Mouse (Mus musculus): ENCODE measurements at regions not wholly inside any gene's neighbourhood (a gene's known extent, or its start where the extent isn't known, plus 50 kb on each side); places are given as distances from the start of the nearest gene placed in this dataset.

GRCm38 (mm10) chr1:88839407-88839976 is 137.5 kb upstream of the Arl4c start:
- TF ChIP-seq MYOD1 (IDR thresholded peaks at IDR 0.05; ENCODE audit: control insufficient read depth, insufficient read length, low read depth) (no peak), MAX (IDR thresholded peaks at IDR 0.05) (no peak), CEBPB (IDR thresholded peaks at IDR 0.05; ENCODE audit: low read depth) (no peak), MYOG (IDR thresholded peaks at IDR 0.05; ENCODE audit: control insufficient read depth, extremely low read depth, insufficient read length) (no peak), CTCF (IDR thresholded peaks at IDR 0.05; ENCODE audit: control insufficient read depth, insufficient read depth, insufficient read length) (no peak), FOSL1 (IDR thresholded peaks at IDR 0.05; ENCODE audit: insufficient read depth, low read length, poor library complexity, severe bottlenecking) (no peak), USF1 (IDR thresholded peaks at IDR 0.05; ENCODE audit: low read depth) (no peak)
- Histone ChIP-seq H3ac (ENCODE audit: control insufficient read depth, insufficient read length, low read depth) (no peak overlapping the region), H3K27me3 (ENCODE audit: control insufficient read depth, insufficient read depth, insufficient read length) (no peaks in the 10 kb centered on the region), H3K36me3 (ENCODE audit: control insufficient read depth, insufficient read depth) (no peaks in the 10 kb centered on the region), H3K79me3 (ENCODE audit: low read depth) (no peaks in the 10 kb centered on the region), H3K79me2 (ENCODE audit: control insufficient read depth, insufficient read depth) (no peaks in the 10 kb centered on the region), H3K4me3 (ENCODE audit: insufficient read depth, poor library complexity, severe bottlenecking) (no peak overlapping the region)

GRCm38 (mm10) chr1:88839977-88840628 is 138.1 kb upstream of the Arl4c start:
- H3K36me3 ChIP-seq (ENCODE audit: control insufficient read depth, insufficient read depth): no peaks in the 10 kb centered on the region
- no peaks in the 10 kb centered on the region for H3K79me2 ChIP-seq (ENCODE audit: control insufficient read depth, insufficient read depth)
- no peaks in the 10 kb centered on the region for H3K79me3 ChIP-seq (ENCODE audit: low read depth)
- TF ChIP-seq MYOD1 (IDR thresholded peaks at IDR 0.05; ENCODE audit: control insufficient read depth, insufficient read length, low read depth) (no peak), MYOG (IDR thresholded peaks at IDR 0.05; ENCODE audit: control insufficient read depth, extremely low read depth, insufficient read length) (no peak), USF1 (IDR thresholded peaks at IDR 0.05; ENCODE audit: low read depth) (no peak), FOSL1 (IDR thresholded peaks at IDR 0.05; ENCODE audit: insufficient read depth, low read length, poor library complexity, severe bottlenecking) (no peak)
- H3K4me3 ChIP-seq (ENCODE audit: insufficient read depth, poor library complexity, severe bottlenecking): no peak overlapping the region
- no peak overlapping the region for H3ac ChIP-seq (ENCODE audit: control insufficient read depth, insufficient read length, low read depth)
- H3K27me3 ChIP-seq (ENCODE audit: control insufficient read depth, insufficient read depth, insufficient read length): no peaks in the 10 kb centered on the region

GRCm38 (mm10) chr1:88840991-88841592 is 139.1 kb upstream of the Arl4c start:
- Histone ChIP-seq H3ac (ENCODE audit: control insufficient read depth, insufficient read length, low read depth) (no peak overlapping the region), H3K36me3 (ENCODE audit: control insufficient read depth, insufficient read depth) (no peaks in the 10 kb centered on the region), H3K27me3 (ENCODE audit: control insufficient read depth, insufficient read depth, insufficient read length) (no peaks in the 10 kb centered on the region), H3K4me3 (ENCODE audit: insufficient read depth, poor library complexity, severe bottlenecking) (no peak overlapping the region), H3K79me2 (ENCODE audit: control insufficient read depth, insufficient read depth) (no peaks in the 10 kb centered on the region), H3K79me3 (ENCODE audit: low read depth) (no peaks in the 10 kb centered on the region)
- no peak for TF ChIP-seq FOSL1 (IDR thresholded peaks at IDR 0.05; ENCODE audit: insufficient read depth, low read length, poor library complexity, severe bottlenecking)

- no peak for TF ChIP-seq CEBPB (IDR thresholded peaks at IDR 0.05; ENCODE audit: low read depth)
- no peak for TF ChIP-seq USF1 (IDR thresholded peaks at IDR 0.05; ENCODE audit: low read depth)
- TF ChIP-seq CTCF (IDR thresholded peaks at IDR 0.05; ENCODE audit: control insufficient read depth, insufficient read depth, insufficient read length): no peak
- TF ChIP-seq MAX (IDR thresholded peaks at IDR 0.05): no peak
- no peak for TF ChIP-seq FOSL1 (IDR thresholded peaks at IDR 0.05; ENCODE audit: insufficient read depth, low read length, poor library complexity, severe bottlenecking)
- TF ChIP-seq MYOG (IDR thresholded peaks at IDR 0.05; ENCODE audit: control insufficient read depth, extremely low read depth, insufficient read length): no peak
- TF ChIP-seq MYOD1 (IDR thresholded peaks at IDR 0.05; ENCODE audit: control insufficient read depth, insufficient read length, low read depth): no peak
- no peak overlapping the region for H3ac ChIP-seq (ENCODE audit: control insufficient read depth, insufficient read length, low read depth)
Observed at GRCm38 (mm10) chr1:88847333-88848091, 145.5 kb upstream of the Arl4c start.

GRCm38 (mm10) chr1:88848246-88848645 is 146.2 kb upstream of the Arl4c start:
- TF ChIP-seq CTCF (IDR thresholded peaks at IDR 0.05; ENCODE audit: control insufficient read depth, insufficient read depth, insufficient read length) (no peak), FOSL1 (IDR thresholded peaks at IDR 0.05; ENCODE audit: insufficient read depth, low read length, poor library complexity, severe bottlenecking) (no peak), MYOG (IDR thresholded peaks at IDR 0.05; ENCODE audit: control insufficient read depth, extremely low read depth, insufficient read length) (no peak), USF1 (IDR thresholded peaks at IDR 0.05; ENCODE audit: low read depth) (no peak), MAX (IDR thresholded peaks at IDR 0.05) (no peak), MYOD1 (IDR thresholded peaks at IDR 0.05; ENCODE audit: control insufficient read depth, insufficient read length, low read depth) (no peak), CEBPB (IDR thresholded peaks at IDR 0.05; ENCODE audit: low read depth) (no peak)
- Histone ChIP-seq H3K27me3 (ENCODE audit: control insufficient read depth, insufficient read depth, insufficient read length) (no peaks in the 10 kb centered on the region), H3K79me2 (ENCODE audit: control insufficient read depth, insufficient read depth) (no peaks in the 10 kb centered on the region), H3K36me3 (ENCODE audit: control insufficient read depth, insufficient read depth) (no peaks in the 10 kb centered on the region), H3ac (ENCODE audit: control insufficient read depth, insufficient read length, low read depth) (no peak overlapping the region), H3K79me3 (ENCODE audit: low read depth) (no peaks in the 10 kb centered on the region), H3K4me3 (ENCODE audit: insufficient read depth, poor library complexity, severe bottlenecking) (no peak overlapping the region)

More at GRCm38 (mm10) chr1:88847333-88848091, 145.5 kb upstream of the Arl4c start:
- H3K79me2 ChIP-seq (ENCODE audit: control insufficient read depth, insufficient read depth): no peaks in the 10 kb centered on the region
- H3K4me3 ChIP-seq (ENCODE audit: insufficient read depth, poor library complexity, severe bottlenecking): no peak overlapping the region
- H3K27me3 ChIP-seq (ENCODE audit: control insufficient read depth, insufficient read depth, insufficient read length): no peaks in the 10 kb centered on the region
- H3K36me3 ChIP-seq (ENCODE audit: control insufficient read depth, insufficient read depth): no peaks in the 10 kb centered on the region
- H3K79me3 ChIP-seq (ENCODE audit: low read depth): no peaks in the 10 kb centered on the region

Measured in C2C12 (cell line).